Mouse (Mus musculus) right cerebral cortex, adult 2 months (tissue): ENCODE measurements around the gene Spred2.

ENCODE experiments used
- DNase-seq, 2 experiments: peaks; one replicate each; pipeline ENCODE4 v3.0.0; 2021 to 2022; ENCODE audit warnings: low spot score in 2 of 2

The Spred2 gene

DNA sequence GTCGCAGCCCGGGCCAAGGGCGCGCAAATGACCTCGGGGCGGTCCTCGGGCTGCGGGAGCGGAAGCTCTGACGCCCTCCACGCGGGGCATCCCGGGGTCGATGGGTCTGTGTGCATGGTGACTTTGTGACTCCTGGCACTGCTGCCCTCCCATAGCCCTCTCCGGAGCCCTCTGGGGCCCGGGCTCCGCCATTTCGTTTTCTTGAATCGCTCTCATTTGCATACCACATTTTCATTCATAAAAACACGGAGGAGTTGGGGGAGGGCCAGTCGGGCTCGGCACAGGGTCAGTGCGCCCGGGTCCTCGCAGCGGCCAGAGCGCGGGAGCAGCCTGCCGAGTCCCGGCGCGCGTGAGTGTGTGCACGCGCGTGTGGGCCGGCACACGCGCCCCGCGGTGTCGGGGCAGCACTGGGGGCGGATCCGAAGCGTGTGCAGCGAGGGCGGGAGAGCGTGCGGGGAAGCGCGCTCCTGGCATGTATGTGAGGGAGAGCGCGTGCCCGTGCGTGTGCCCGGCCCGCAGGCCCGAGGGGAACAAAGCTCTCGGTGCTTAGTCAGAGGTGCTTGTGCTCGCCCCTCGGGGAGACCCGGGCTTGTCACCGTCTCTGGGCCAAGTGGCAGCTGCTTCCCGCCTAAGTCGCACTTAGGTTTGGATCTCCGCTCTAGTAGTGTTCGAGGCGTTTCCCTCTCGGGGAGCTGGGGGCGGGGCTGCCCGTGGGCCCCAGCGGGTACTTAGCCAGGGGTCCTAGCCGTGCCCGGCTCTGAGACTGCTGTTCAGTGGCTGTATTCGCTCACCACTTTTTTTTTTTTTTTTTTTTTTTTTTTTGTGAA, 1.2 kb downstream of the Spred2 start:
- DNase-seq = peak; percentile 73 to 74

DNA sequence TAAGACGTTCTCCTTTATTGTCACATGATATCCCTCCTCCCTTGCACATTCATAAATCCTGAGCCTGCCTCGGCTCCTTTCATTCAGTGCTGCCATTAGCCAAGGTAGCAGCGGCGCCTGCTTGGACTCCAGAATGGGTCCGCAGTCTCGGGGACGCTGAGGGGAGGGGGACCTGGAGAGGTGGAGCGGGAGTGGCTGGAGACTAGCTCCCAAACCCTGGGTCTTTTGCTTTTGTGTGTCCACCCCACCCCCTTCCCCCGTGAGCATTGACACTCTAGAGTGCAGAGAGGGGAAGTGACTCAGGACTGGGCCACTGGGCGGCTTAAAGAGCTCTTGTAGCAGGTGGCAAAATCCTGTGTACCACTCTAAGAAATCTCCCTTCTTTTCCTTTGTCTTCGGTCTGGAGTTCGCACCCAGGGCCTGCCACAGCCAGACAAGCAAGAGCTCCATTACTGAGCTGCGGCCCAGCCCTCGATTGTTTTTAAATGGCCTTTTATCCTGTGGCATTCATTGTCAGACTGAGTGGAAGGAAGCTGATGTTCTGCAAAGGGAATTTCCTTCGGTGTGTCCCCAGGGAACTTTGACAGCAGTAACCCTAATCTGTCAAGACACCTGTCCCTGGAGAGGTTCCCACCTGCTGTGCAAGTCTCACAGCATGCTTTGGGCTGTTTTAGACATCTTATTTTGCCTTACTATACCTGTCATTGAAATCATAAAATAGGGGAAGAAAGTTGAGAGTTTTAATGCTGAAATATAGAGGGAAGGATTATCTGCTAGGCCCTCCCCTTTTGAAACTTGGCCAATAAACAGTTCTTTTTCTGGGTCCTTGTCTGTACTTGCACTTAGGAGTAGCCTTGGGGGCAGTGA, 2.0 kb downstream of the Spred2 start:
- peak; percentile 47 to 67 for DNase-seq

- no peak for DNase-seq
Observed at GRCm38 (mm10) chr11:19926843-19927120, 2.6 kb downstream of the Spred2 start.

DNA sequence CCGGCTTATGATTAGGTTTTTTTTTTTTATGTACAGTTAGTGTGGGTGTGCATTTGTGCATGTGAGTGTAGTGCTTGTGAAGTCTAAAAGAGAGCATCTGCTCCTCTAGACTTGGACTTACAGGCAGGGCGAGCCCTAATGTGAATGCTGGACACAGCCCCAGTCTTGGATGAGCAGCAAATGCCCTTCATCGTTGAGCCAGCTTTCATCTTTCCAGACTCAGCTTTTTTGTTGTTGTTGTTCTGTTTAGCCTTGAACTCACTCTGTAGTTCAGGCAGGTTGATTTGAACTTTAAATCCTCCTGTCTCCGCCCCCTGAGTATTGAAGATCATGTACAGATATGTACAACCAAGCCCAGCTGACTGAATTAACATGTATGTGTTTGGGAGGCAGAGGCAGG, 4.5 kb downstream of the Spred2 start:
- DNase-seq = no peak

GRCm38 (mm10) chr11:19929087-19929865, 5.1 kb downstream of the Spred2 start:
- DNase-seq = no peak

- no peak for DNase-seq
Observed at GRCm38 (mm10) chr11:19931569-19932230, 7.5 kb downstream of the Spred2 start.

DNA sequence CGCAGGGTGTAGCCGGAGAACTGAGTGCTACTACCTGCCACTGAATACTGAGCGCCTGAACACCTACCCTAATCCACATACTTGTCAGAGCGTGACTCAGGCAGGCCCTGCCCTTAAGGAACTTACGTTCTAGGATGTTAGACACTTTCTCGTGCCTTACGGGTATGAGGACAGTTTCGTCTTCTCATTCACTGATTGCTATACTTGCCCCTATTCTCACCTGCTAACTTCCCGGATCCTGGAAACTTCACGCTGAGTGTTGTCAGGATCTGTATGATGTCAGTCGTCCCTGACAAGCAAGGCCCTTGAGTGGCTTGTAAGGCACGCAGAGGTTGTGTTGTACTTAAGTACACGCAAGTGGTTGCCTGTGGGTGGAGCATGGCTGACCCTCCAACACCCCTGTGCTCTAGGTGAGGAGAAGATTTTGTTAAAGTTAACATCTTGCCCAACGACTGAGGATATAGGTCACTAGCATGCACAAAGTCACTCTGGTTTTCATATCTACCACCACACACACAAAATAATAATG, 8.9 kb downstream of the Spred2 start:
- no peak for DNase-seq

GRCm38 (mm10) chr11:19935524-19936354, 11.6 kb downstream of the Spred2 start:
- no peak for DNase-seq

GRCm38 (mm10) chr11:19938456-19939004, 14.4 kb downstream of the Spred2 start:
- no peak for DNase-seq

DNA sequence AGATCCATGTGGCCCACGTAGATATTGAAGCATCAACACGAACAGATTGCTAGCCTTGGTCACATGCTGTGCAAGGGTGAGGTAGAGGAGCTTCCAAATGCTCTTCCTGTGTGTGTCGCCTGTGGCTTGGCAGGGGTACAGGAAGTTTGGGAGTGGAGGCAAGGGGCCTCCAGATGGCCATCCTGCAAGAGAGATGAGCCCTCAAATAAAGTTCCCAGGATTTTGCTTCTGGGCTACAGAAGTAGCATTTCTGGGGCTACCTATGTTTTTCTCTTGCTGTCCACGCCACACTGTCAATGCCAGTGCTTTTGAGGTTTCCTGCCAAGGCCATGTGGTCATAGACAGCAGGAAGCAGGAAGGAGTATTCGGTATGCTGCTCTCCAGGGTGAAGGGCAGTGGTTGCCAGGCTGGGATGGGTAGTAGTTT, 15.1 kb downstream of the Spred2 start:
- DNase-seq = no peak

DNA sequence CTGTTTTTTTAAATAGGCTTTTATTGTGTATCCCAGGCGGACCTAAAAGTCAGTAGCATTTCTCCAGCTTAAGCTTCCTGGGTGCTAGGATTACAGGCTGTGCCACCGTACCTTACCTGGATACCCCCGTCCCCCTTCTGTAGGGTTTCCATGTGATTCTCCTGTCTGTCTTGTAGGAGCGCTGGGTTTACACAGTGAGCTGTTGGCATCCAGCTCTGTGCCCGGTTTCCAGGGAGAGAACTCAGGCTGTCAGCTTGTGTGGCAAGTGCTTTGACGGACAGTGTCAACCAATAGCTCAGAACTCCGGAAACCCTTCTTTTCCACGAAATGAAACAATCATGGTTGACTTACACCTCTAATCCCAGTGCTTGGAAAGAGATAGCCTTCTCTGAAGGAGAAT, 15.7 kb downstream of the Spred2 start:
- no peak for DNase-seq

GRCm38 (mm10) chr11:19941156-19941777, 17.1 kb downstream of the Spred2 start:
- no peak for DNase-seq

- no peak for DNase-seq
Observed at GRCm38 (mm10) chr11:19941978-19942377, 17.8 kb downstream of the Spred2 start.

DNA sequence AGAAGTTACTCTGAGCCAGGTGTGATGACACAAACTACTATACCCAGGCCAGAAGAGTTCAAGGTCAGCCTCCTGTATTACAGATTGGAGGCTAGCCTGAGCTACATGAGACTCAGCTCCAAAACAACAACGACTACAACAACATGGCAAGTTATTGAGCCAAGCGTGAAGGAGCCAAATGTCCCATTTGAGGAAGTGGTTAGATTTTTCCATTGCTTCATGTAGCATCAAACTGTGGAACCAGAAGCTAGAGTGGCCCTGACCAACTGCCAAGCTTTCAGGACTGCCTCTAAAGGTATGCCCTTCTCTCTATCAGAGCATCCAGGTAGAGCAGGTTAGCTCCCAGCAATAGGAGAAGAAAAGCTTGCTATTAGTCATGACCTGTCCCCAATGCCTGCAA, 19.6 kb downstream of the Spred2 start:
- no peak for DNase-seq

- peak; percentile 52 to 65 for DNase-seq
Observed at GRCm38 (mm10) chr11:19944701-19945100, 20.5 kb downstream of the Spred2 start.

DNA sequence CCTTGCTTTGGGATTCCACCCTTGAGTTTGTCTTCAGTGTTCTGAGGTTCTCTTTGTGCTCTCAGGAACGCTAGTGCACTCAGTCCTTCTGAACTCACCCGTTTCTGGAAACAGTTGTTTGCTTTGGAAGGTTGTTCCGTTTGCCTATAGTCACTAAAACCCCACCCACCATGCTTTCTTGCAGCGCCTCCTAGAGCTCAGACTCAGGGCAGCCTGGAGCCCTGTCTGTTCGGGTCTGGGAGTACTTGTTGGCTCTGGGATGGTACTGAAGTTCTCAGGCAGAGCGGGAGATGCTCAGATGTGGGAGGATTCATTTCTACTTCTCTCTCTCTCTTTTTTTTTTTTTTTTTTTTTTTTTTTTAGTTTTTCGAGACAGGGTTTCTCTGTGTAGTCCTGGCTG, 22.5 kb downstream of the Spred2 start:
- DNase-seq = no peak

DNA sequence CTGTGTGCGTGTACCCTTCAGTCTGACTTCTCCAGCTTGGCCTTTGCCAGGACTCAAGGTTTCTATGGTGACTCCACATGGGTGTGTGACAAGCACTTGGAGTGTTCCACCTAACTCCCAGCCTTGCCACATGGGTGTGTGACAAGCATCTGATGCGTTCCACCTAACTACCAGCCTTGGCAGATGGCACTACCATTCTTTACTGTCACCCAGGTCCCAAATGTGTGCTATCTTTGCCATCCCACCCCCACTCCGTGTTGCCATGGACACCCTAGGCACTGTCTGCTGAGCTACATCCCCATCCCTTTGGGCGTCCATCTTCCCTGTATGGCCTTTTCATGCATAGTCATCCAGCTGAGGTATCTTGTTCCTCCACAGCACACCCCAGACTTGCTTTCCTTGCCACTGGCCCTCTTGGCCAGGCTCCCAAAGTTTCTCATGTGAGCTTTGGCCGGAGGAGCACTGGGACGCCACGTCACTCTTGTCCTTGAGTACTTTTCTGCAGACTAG, 23.5 kb downstream of the Spred2 start:
- peak; percentile 47 to 60 for DNase-seq

GRCm38 (mm10) chr11:19949725-19950124, 25.6 kb downstream of the Spred2 start:
- no peak for DNase-seq

- DNase-seq = no peak
Observed at GRCm38 (mm10) chr11:19950169-19950568, 26.0 kb downstream of the Spred2 start.

DNA sequence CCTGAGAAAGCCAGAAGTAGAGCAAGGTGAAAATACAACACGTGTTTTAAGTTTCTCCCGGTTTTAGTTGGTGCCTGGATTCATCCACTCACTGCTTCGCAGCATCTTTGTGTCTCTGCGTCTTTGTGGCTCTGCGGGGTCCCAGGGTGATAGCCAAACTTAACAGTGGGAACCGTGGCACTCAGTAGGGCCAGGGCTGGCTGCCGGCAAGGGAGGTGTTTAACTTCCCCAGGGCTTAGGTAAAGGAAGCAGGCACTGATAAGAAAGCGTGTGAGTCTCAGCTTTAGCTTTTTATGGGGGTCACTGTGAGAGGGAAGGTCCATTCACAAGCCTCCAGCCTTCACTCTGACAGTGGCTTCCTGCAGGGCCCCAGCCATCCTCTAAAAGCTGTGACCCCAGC, 28.8 kb downstream of the Spred2 start:
- DNase-seq = no peak
